ENCODE assay signal across 10 mouse cellular contexts in the genomic region with DNA sequence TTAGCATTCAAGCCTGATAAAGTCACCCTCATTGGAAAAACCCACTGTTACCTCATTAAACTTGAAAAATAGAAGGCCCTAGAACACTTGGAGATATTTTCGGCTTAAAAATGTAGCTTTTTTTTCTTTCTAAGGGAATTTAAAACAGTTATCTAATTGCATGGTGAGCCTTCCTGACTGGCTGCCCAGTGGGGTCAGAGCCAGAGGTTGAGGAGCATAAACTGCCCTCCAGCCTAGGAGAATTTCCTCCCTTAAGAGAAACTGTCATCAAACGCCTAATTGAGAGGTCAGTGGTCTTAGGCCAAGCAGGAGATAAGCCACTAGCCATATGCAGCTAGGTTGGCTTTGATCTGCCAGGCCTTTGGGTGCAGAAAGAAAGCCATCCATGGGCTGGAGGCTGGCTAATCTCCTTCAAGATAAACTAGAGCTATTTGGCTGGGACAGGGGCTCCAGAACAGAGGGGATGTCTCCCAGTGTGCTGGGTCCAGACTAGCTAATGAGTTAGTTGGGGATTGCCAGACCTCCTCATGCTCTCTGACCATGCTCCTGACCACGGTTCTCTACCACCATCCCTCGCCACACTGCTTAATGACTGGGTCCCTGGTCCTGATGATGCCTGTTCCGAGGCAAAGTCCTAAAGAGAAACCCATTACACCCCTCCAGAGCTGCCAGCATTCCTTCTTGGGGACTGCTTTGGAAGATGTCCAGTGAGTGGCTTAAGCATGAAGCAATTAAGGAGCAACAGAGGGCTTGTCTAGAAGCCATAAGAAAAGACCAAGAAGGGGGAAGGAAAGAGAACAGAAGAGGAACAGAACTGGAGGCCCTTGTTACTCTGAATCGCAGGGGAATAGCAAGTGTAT.
DNase-seq lines count a peak whose midpoint lies in the region; ATAC-seq lines count a peak whose summit lies in the region.
"Had no signal": no experiment of that assay in that cellular context is flagged by ENCODE, and none has a peak within 500 bp of the region (broad histone marks: within the 10 kb centered on the region; RNA-seq: fewer than 3 reads in every experiment).

No protein-coding gene starts in this region.

- no peaks in the 10 kb centered on the region for H3K9me3 ChIP-seq in lung, embryonic 16.5 days (ENCODE audit: control insufficient read depth, low read length)
- H3K9me3 ChIP-seq in limb, embryonic 15.5 days: no peaks in the 10 kb centered on the region
- H3K9me3 ChIP-seq: embryonic facial prominence, embryonic 12.5 days; midbrain, embryonic 12.5 days had no signal

- no peak overlapping the region for H3K9ac ChIP-seq in lung, embryonic 16.5 days (ENCODE audit: low read length)
- H3K9ac ChIP-seq in limb, embryonic 15.5 days: no peak overlapping the region
- H3K9ac ChIP-seq: embryonic facial prominence, embryonic 12.5 days; midbrain, embryonic 12.5 days had no signal

- no peaks in the 10 kb centered on the region for H3K27me3 ChIP-seq in lung, embryonic 16.5 days (ENCODE audit: control insufficient read depth, insufficient read depth, low read depth, low read length)
- H3K27me3 ChIP-seq in limb, embryonic 15.5 days: no peaks in the 10 kb centered on the region

- H3K27ac ChIP-seq in lung, embryonic 16.5 days (ENCODE audit: low read length): peak overlapping the region; percentile 60
- peak overlapping the region; percentile 33 for H3K27ac ChIP-seq in limb, embryonic 15.5 days
- H3K27ac ChIP-seq: embryonic facial prominence, embryonic 12.5 days; midbrain, embryonic 12.5 days had no signal

- 65% methylated on average over 6 of the region's 6 CpGs for WGBS in lung, embryonic 16.5 days
- WGBS in limb, embryonic 15.5 days: 56% methylated on average over 6 of the region's 6 CpGs

- H3K4me3 ChIP-seq in lung, embryonic 16.5 days (ENCODE audit: low read length): no peak overlapping the region
- H3K4me3 ChIP-seq in limb, embryonic 15.5 days: no peak overlapping the region
- H3K4me3 ChIP-seq: embryonic facial prominence, embryonic 12.5 days; midbrain, embryonic 12.5 days had no signal

- H3K4me1 ChIP-seq in lung, embryonic 16.5 days (replicated peaks; ENCODE audit: control insufficient read depth, insufficient read depth, low read length): peaks cover 29% of the 10 kb centered on the region
- peaks cover 24% of the 10 kb centered on the region for H3K4me1 ChIP-seq in limb, embryonic 15.5 days

- peak; percentile 38 for ATAC-seq in lung, embryonic 16.5 days (ENCODE audit: low read depth)
- ATAC-seq in limb, embryonic 15.5 days (ENCODE audit: insufficient number of reproducible peaks, low FRiP score, low TSS enrichment, low read depth): no peak

- no peaks in the 10 kb centered on the region for H3K36me3 ChIP-seq in lung, embryonic 16.5 days (ENCODE audit: control insufficient read depth, insufficient read depth, low read length)
- no peaks in the 10 kb centered on the region for H3K36me3 ChIP-seq in limb, embryonic 15.5 days
- H3K36me3 ChIP-seq: embryonic facial prominence, embryonic 12.5 days; midbrain, embryonic 12.5 days had no signal

- no peak overlapping the region for H3K4me2 ChIP-seq in lung, embryonic 16.5 days (ENCODE audit: low read depth, low read length)
- H3K4me2 ChIP-seq in limb, embryonic 15.5 days: no peak overlapping the region
- H3K4me2 ChIP-seq: embryonic facial prominence, embryonic 12.5 days; midbrain, embryonic 12.5 days had no signal

- DNase-seq in gastrocnemius, postnatal 25 days: peak; percentile 29
- DNase-seq in gastrocnemius, adult 18-20 months (ENCODE audit: low spot score): no peak
- DNase-seq in lung, postnatal 25 days (ENCODE audit: low spot score): no peak
- DNase-seq in ovary, postnatal 36 days (ENCODE audit: low spot score): no peak
- no peak for DNase-seq in layer of hippocampus, adult 9-10 months (ENCODE audit: low spot score)
- no peak for DNase-seq in cerebellum, adult 9-10 months
